Mouse (Mus musculus): ENCODE measurements at regions not wholly inside any gene's neighbourhood (a gene's known extent, or its start where the extent isn't known, plus 50 kb on each side); places are given as distances from the start of the nearest gene placed in this dataset.

DNA sequence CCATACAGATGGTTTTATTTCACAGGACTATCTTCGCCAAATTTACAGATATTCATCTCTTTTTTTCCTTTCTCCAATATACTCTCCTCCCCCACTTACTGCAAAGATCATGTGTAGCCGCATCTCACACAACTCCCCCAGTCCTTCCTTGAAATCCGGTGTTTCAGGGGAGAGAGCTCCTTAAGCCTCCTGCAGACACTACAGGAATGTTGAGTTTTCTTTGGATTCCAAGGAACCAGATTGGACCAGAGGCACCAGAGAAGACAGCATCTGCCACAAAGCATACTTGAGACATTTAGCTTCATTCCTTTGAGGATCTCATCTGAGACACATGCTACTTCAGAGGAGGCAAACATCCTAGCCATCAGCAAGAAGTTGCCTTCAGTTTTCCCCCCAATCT lies 558.4 kb upstream of the Cdh11 start:
- TF ChIP-seq POLR2A (IDR thresholded peaks at IDR 0.05; ENCODE audit: control insufficient read depth, low read depth, low read length), result no peak
- TF ChIP-seq CTCF (IDR thresholded peaks at IDR 0.05; ENCODE audit: control insufficient read depth, insufficient read depth, insufficient replicate concordance, low read depth, low read length), result no peak

Measured in testis, adult 2 months (tissue).